Mouse (Mus musculus) left cerebral cortex, adult 2 months (tissue): Measurements from ENCODE around the gene Abcc1. TPM values are rescaled to one million over a fixed set of nuclear protein-coding genes. Genes with fewer than 3 reads are reported as not detected.

Experiments used
- DNase-seq, 2 experiments: peaks; one replicate each; pipeline ENCODE4 v3.0.0; 2021 to 2022; ENCODE audit warnings: low spot score in 2 of 2, mixed read lengths in 1 of 2; ENCODE audit errors: extremely low spot score in 1 of 2
- H3K27ac ChIP-seq: fragments of 200-600 bp; 2 replicates; pipeline ENCODE4 v1.8.1; 2022
- H3K4me3 ChIP-seq: fragments of 200-600 bp; 2 replicates; pipeline ENCODE4 v1.8.1; 2022
- CTCF ChIP-seq: fragments of 200-600 bp; IDR thresholded peaks from 2 replicates; pipeline ENCODE4 v1.8.1; 2022; ENCODE audit warnings: antibody characterized with exemption, mild to moderate bottlenecking, moderate library complexity
- intact Hi-C: fragments of 180-260 bp; cut with DNase I; formaldehyde crosslinking; loops from one replicate; pipeline ENCODE4 v1.15.1; 2025
- total RNA-seq, 2 experiments: library from RNA; stranded (reverse); gene quantifications; 2 replicates each; pipeline ENCODE4 v1.2.3; 2021

Gene Abcc1
- total RNA-seq, 2 experiments from 2014 or later: 16.4 to 18.4 TPM

DNA sequence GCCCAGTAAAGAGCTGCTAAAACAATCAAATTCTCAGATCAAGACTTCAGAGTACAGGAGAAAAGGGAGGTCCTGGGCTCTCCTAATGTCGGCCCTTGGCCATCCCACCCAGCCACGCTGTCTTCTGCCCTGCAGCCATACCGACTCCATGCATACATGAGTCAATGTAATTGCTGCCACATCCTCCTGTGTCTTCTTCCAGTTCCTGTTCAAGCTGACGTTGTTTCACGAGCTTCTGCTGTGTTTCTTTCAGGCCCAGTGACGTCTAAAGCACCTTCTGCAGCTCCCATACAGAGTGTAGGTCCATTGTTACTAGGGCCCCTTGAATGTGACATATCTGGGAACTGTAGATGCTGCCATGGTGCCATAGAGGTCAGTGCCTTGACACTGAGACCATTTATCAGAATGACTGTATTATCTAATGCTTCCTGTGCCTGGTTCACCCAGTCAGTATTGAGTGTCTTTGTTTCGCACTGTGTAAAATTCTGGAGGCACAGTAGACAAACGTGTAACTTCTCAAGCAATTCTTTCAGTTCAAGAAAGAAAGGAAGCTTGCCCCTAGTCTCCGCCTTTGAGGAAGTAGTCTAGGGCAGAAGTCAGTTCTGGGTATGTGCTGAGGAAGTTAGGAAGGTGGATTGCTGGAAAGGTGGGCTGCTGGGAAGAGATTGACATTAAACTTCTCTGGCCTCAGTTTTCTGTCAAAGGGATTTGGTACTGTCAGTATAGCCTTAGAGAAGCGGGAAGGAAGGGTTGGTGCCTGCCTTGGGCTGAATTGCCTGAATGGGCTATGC lies 116.3 kb downstream of the Abcc1 start:
- peak in 1 of 2 experiments; percentile 3 for DNase-seq
- Histone ChIP-seq H3K4me3 (no peak overlapping the region), H3K27ac (no peak overlapping the region)
- TF ChIP-seq CTCF: no peak
- intact Hi-C loops: no loop called here

DNA sequence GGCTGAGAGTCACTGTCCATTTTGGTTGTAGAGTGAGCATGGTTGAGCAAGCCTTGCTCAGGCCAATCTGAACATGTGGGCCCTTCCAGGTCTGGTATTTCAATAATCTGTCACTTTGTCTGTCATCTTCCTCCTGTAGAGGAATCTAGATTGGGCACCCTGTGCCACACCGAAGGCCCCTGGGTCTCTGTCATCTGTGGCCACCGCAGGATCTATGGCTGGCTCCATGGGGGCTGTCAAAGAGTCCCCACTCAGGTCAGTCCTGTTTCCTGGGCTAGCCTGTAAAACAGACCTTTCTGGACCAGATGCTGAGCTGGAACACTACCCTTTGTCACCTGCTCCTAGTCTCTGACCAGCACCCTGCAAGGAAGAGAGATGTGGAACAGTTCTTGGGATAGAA lies 118.3 kb downstream of the Abcc1 start:
- Histone ChIP-seq H3K4me3 (no peak overlapping the region), H3K27ac (no peak overlapping the region)
- DNase-seq: no peak
- no peak for TF ChIP-seq CTCF
- intact Hi-C loops: no loop called here

GRCm38 (mm10) chr16:14483221-14483620 lies 121.9 kb downstream of the Abcc1 start:
- Histone ChIP-seq H3K4me3 (no peak overlapping the region), H3K27ac (no peak overlapping the region)
- intact Hi-C loops: no loop called here
- no peak for TF ChIP-seq CTCF
- no peak for DNase-seq

GRCm38 (mm10) chr16:14493491-14494114 lies 132.2 kb downstream of the Abcc1 start:
- intact Hi-C loops: loop anchor here (1.0 to 5.0 kb wide), 2 partner anchors 256 to 331 kb away; partner anchors contain the start of genes Marf1 and Nde1
- TF ChIP-seq CTCF: peak; percentile 64
- Histone ChIP-seq H3K27ac (no peak overlapping the region), H3K4me3 (no peak overlapping the region)
- no peak for DNase-seq

- no peak for DNase-seq
- Histone ChIP-seq H3K27ac (no peak overlapping the region), H3K4me3 (no peak overlapping the region)
- TF ChIP-seq CTCF: no peak
- intact Hi-C loops: no loop called here
Observed at GRCm38 (mm10) chr16:14501649-14502360, 140.4 kb downstream of the Abcc1 start.

GRCm38 (mm10) chr16:14506461-14506860 lies 145.1 kb downstream of the Abcc1 start:
- no peak overlapping the region for H3K27ac ChIP-seq
- intact Hi-C loops: no loop called here
- TF ChIP-seq CTCF: no peak
- DNase-seq: no peak
- no peak overlapping the region for H3K4me3 ChIP-seq

Other genes starting within 250 kb of the Abcc1 start
- 10 to 100 TPM; 15.9 to 19.1 TPM for gene Nde1, start 198.3 kb upstream of the Abcc1 start, total RNA-seq
- 100 to 1,000 TPM; 162 TPM for gene Marf1, start 198.2 kb upstream of the Abcc1 start, total RNA-seq
- 1 to 10 TPM; 4.7 to 5.0 TPM for gene Myh11, start 70.2 kb upstream of the Abcc1 start, total RNA-seq
- 10 to 100 TPM; 48.6 to 50.0 TPM for gene Fopnl, start 44.2 kb upstream of the Abcc1 start, total RNA-seq
- not detected for gene A630010A05Rik, start 200.8 kb downstream of the Abcc1 start, total RNA-seq